Mouse (Mus musculus) forebrain, embryonic 13.5 days (tissue): ENCODE measurements around the gene N4bp2l1. TPM values are rescaled to one million over a fixed set of nuclear protein-coding genes. Genes with fewer than 3 reads are reported as not detected.
A peak's percentile ranks its signal among the peaks of the same experiment; 100 is the strongest.

Source experiments
- ATAC-seq: fragments of 200-750 bp; cut with Nextera tagmentation; 2 replicates; pipeline ENCODE4 v1.8.0; 2017
- H3K27ac ChIP-seq: fragments of 300-500 bp; sonication (generic); 2 replicates; pipeline ENCODE4 v1.5.1; 2015; ENCODE audit warnings: inconsistent platforms, mild to moderate bottlenecking, moderate library complexity
- H3K27me3 ChIP-seq: fragments of 300-500 bp; sonication (generic); 2 replicates; pipeline ENCODE4 v1.6.1; 2015; ENCODE audit warnings: mild to moderate bottlenecking, inconsistent platforms
- H3K36me3 ChIP-seq: fragments of 300-500 bp; sonication (generic); 2 replicates; pipeline ENCODE4 v1.6.1; 2015; ENCODE audit warnings: mild to moderate bottlenecking, inconsistent platforms; ENCODE audit not compliant: poor library complexity, severe bottlenecking
- H3K4me1 ChIP-seq: fragments of 300-500 bp; sonication (generic); 2 replicates; pipeline ENCODE4 v1.6.1; 2015; ENCODE audit warnings: inconsistent platforms
- H3K4me2 ChIP-seq: fragments of 300-500 bp; sonication (generic); 2 replicates; pipeline ENCODE4 v1.6.1; 2015; ENCODE audit warnings: inconsistent platforms, mild to moderate bottlenecking, moderate library complexity
- H3K4me3 ChIP-seq: fragments of 300-500 bp; sonication (generic); 2 replicates; pipeline ENCODE4 v1.5.1; 2015; ENCODE audit warnings: mild to moderate bottlenecking, inconsistent platforms
- H3K9ac ChIP-seq: fragments of 300-500 bp; sonication (generic); 2 replicates; pipeline ENCODE4 v1.6.1; 2015; ENCODE audit warnings: mild to moderate bottlenecking, inconsistent platforms
- H3K9me3 ChIP-seq: fragments of 300-500 bp; sonication (generic); replicated peaks from 2 replicates; pipeline ENCODE4 v1.6.1; 2016; ENCODE audit warnings: inconsistent platforms
- WGBS: fragments of 180-500 bp; shearing (Covaris S2); methylation state at CpG from one replicate; pipeline ENCODE4 v1.1.7; 2015; 5-methylcytosine and 5-hydroxymethylcytosine counted together
- polyA plus RNA-seq: library from polyadenylated mRNA; unstranded; fragments of >200 nt; fragmentation: Nextera tagmentation; extraction: Ambion mirVana; gene quantifications from 2 replicates; pipeline ENCODE4 v1.2.1, GENCODE M21; 2015

N4bp2l1 gene
- polyA plus RNA-seq, 1 experiment from 2014 or later, result 4.5 TPM

DNA sequence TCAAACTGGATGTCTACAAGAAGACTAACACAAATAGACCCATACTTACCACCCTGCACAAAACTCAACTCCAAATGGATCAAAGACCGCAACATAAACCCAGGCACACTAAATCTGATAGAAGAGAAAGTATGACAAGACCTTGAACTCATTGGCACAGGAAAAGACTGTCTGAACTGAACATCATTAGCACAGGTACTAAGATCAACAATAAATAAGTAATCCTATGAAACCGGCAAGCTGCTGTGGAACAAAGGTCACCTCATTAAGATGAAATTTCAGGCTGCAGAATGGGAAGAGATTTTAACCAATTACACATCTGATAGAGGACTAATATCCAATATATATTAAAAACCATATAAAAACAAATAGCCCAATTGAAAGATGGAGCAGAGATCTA is 19.2 kb upstream of the N4bp2l1 start:
- no peak overlapping the region for H3K9ac ChIP-seq
- no peaks in the 10 kb centered on the region for H3K9me3 ChIP-seq
- 93% methylated on average over 2 of the region's 2 CpGs for WGBS
- H3K27ac ChIP-seq, result no peak overlapping the region
- no peaks in the 10 kb centered on the region for H3K4me1 ChIP-seq
- H3K27me3 ChIP-seq, result no peaks in the 10 kb centered on the region
- H3K4me2 ChIP-seq, result no peak overlapping the region
- H3K36me3 ChIP-seq, result no peaks in the 10 kb centered on the region
- no peak for ATAC-seq
- no peak overlapping the region for H3K4me3 ChIP-seq

DNA sequence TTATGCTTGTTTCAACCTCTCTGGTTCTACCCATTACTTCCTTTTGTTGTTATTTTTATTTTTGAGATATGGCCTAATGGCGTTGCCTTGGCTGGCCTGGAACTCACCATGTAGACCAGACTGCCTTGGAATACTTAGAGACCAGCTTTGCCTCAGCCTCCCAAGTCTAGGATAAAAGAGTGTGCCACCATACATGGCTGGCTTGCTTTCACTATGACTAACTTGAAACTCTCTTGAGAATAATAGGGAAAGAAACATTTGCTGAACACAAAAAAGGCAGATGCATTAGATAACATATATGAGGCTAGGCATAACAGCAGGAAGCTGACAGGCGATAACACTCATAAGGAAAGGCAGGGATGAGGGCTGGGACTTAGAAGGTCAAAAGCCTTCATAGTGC is 17.1 kb upstream of the N4bp2l1 start:
- H3K36me3 ChIP-seq, result no peaks in the 10 kb centered on the region
- no peaks in the 10 kb centered on the region for H3K27me3 ChIP-seq
- 94% methylated on average over 2 of the region's 2 CpGs for WGBS
- H3K9ac ChIP-seq, result no peak overlapping the region
- ATAC-seq, result no peak
- no peak overlapping the region for H3K4me2 ChIP-seq
- H3K27ac ChIP-seq, result no peak overlapping the region
- H3K4me1 ChIP-seq, result no peaks in the 10 kb centered on the region
- no peaks in the 10 kb centered on the region for H3K9me3 ChIP-seq
- H3K4me3 ChIP-seq, result no peak overlapping the region

DNA sequence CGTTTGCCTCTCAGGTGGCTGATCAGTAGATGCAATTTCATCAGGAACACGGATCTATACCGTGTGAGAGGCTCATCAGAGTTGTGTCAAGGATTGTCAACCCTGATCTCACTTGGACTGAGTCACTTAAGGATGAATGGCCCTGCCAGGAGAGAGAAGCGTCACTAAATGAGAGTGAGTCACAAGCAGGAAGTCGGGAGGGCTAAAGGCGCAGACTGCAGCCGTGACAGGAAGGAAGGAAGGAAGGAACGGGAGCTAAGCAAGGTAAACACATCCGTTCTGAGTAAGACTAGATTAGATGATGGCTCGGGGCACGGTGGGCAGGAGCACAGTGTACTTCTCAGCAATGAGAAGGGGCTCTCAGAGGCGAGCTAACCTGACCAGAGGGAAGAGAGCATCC is 14.7 kb upstream of the N4bp2l1 start:
- H3K9me3 ChIP-seq, result no peaks in the 10 kb centered on the region
- no peak overlapping the region for H3K27ac ChIP-seq
- H3K27me3 ChIP-seq, result no peaks in the 10 kb centered on the region

DNA sequence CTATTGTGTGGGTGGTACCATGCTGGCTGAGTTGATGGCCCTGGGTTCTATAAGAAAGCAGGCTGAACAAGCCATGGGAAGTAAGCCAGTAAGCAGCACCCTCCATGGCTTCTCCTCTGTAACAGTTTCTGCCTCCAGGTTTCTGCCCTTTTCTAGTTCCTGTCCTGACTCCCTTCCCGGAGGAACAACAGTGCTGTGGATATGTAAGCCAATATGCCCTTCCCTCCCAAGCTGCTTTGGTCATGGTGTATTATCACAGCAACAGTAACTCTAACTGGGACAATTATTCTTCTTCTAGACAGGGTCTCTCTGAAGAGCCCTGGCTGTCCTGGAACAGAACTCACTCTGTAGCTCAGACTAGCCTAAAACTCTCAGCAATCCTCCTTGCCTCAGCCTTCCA is 14.1 kb upstream of the N4bp2l1 start:
- no peak overlapping the region for H3K27ac ChIP-seq
- H3K27me3 ChIP-seq, result no peaks in the 10 kb centered on the region
- WGBS, result 80% methylated on average over 1 of the region's 1 CpGs
- H3K9ac ChIP-seq, result no peak overlapping the region
- no peaks in the 10 kb centered on the region for H3K4me1 ChIP-seq
- no peak for ATAC-seq
- no peak overlapping the region for H3K4me3 ChIP-seq
- H3K36me3 ChIP-seq, result peaks cover 20% of the 10 kb centered on the region
- H3K4me2 ChIP-seq, result no peak overlapping the region
- H3K9me3 ChIP-seq, result no peaks in the 10 kb centered on the region

More for the DNA sequence above, 14.7 kb upstream of the N4bp2l1 start:
- Histone ChIP-seq H3K36me3 (peaks cover 15% of the 10 kb centered on the region), H3K4me2 (no peak overlapping the region), H3K4me3 (no peak overlapping the region), H3K4me1 (no peaks in the 10 kb centered on the region), H3K9ac (no peak overlapping the region)
- no peak for ATAC-seq
- WGBS, result 84% methylated on average over 12 of the region's 12 CpGs

DNA sequence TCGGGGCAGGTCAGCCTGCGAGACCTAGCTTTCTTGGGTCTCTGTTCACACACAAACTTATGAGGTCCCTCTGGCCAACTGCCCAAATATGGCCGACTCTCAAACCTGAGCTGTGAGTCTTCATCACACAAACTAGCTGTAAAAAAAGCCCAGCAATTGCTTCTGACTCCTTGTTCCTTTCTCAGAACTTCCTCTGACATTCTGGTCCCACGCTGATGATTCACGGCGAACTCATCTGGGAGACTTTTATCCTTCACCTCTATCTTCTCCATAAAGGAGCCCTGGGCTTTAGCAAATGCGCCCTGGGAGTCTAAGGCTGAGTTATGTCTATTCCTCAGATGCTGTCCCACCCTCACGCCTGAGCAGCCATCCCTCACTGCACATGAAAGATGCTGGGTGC is 10.6 kb upstream of the N4bp2l1 start:
- Histone ChIP-seq H3K27me3 (no peaks in the 10 kb centered on the region), H3K4me2 (no peak overlapping the region), H3K9ac (no peak overlapping the region), H3K27ac (no peak overlapping the region), H3K4me1 (no peaks in the 10 kb centered on the region), H3K36me3 (peaks cover 22% of the 10 kb centered on the region), H3K9me3 (no peaks in the 10 kb centered on the region), H3K4me3 (no peak overlapping the region)
- ATAC-seq, result no peak
- WGBS, result 97% methylated on average over 8 of the region's 8 CpGs

GRCm38 (mm10) chr5:150606131-150606530 is 9.1 kb upstream of the N4bp2l1 start:
- Histone ChIP-seq H3K4me2 (no peak overlapping the region), H3K27me3 (no peaks in the 10 kb centered on the region), H3K4me3 (no peak overlapping the region), H3K27ac (no peak overlapping the region), H3K36me3 (peaks cover 22% of the 10 kb centered on the region), H3K9me3 (no peaks in the 10 kb centered on the region), H3K4me1 (peaks cover 12% of the 10 kb centered on the region), H3K9ac (no peak overlapping the region)
- no peak for ATAC-seq
- 96% methylated on average over 6 of the region's 6 CpGs for WGBS

DNA sequence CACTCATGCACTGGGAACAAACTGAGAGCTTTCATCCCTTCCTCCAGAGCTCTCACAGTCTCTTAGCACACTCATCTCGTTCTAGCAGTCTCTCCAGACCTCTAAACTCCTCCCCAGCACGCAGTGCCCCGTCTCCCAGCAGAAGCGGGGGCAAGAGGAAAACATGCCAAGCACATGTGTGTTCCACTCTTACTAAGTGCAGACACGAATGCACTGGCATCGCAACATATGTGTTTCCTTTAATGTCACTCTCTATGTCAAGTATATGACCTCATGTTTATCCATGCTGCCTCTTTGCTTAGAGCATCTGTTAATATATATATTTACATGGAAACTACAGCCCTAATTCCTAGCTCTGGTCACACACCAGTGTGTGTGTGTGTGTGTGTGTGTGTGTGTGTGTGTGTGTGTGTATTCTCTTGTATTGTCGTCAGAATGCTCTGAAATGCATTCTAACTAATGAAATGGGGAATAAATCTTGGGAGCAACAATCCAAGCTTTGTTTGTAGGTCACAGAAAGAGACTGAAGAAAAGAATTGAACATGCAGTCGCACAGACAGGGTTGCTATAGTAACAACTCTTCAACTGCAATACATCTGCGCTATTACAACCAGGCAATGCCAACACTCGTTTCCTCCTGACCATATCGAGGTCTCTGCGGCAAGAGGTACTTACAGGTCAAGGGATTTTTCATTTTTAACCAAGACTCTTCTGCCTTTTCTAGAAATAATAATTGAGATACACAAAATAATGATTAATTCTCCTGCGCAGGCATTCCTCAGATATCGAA is 4.6 kb upstream of the N4bp2l1 start:
- peak; percentile 55; the same call in 1 of the 2 replicates for ATAC-seq
- no peak overlapping the region for H3K27ac ChIP-seq
- WGBS, result 69% methylated on average over 14 of the region's 14 CpGs

GRCm38 (mm10) chr5:150600554-150601440 is 3.8 kb upstream of the N4bp2l1 start:
- ATAC-seq, result peak; percentile 53; the same call in 1 of the 2 replicates
- no peak overlapping the region for H3K9ac ChIP-seq
- H3K27ac ChIP-seq, result no peak overlapping the region
- H3K4me3 ChIP-seq, result no peak overlapping the region
- peaks cover 2% of the 10 kb centered on the region; the same call in 1 of the 2 replicates for H3K27me3 ChIP-seq
- 78% methylated on average over 20 of the region's 20 CpGs for WGBS
- H3K9me3 ChIP-seq, result no peaks in the 10 kb centered on the region
- H3K36me3 ChIP-seq, result no peaks in the 10 kb centered on the region; the same call in 1 of the 2 replicates
- peaks cover 17% of the 10 kb centered on the region for H3K4me1 ChIP-seq
- H3K4me2 ChIP-seq, result no peak overlapping the region

More for the DNA sequence above, 4.6 kb upstream of the N4bp2l1 start:
- no peak overlapping the region for H3K4me2 ChIP-seq
- H3K36me3 ChIP-seq, result peaks cover 7% of the 10 kb centered on the region
- H3K27me3 ChIP-seq, result no peaks in the 10 kb centered on the region
- no peaks in the 10 kb centered on the region for H3K9me3 ChIP-seq
- no peak overlapping the region for H3K9ac ChIP-seq
- peaks cover 17% of the 10 kb centered on the region for H3K4me1 ChIP-seq
- no peak overlapping the region for H3K4me3 ChIP-seq

DNA sequence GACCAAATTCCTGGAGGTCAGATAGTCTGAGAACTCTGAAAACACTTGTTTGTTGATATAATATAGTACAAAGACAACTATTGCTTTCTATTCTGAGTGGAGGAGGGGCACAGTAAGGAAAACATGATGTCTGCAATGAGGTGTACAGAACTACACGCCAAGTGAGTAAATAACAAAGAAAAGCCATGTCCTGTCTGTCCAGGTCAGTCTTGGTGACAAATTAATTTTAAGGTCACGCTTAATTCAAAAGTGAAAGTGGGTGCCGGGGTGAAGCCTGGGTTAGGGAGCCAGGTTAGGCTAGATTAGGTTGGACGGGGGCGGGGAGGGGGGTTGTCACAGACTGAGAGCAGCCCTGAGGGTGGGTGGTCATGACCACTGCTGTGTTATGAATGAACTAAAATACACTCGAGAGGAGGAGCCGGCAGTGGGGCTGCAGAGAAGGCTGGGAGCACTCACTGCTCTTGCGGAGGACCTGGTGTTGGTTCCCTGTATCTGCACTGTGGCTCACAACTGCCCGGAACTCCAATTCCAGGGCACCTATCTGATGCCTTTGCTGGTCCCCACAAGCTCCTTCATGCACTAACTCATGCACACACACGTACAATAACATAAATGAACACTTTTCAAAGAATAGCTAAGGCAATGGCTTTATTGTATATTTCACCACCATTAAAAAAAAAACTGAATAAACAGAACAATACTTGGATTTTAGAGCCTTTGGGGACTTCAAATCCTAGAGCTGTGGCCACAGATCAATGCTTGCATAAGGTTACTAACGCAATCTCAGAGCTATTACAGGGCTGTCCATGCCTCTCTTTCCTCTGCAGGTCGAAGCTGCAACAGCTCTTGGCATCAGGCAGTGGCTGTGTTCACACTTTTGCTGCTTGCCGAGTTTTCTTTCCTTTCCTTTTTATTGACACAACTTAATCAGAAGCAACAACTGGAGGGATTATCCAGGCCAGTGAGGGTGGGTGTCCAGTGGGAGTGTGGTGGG is 2.6 kb upstream of the N4bp2l1 start:
- H3K4me2 ChIP-seq, result no peak overlapping the region
- H3K4me1 ChIP-seq, result peaks cover 21% of the 10 kb centered on the region
- ATAC-seq, result no peak
- H3K36me3 ChIP-seq, result no peaks in the 10 kb centered on the region
- no peak overlapping the region for H3K27ac ChIP-seq
- no peak overlapping the region for H3K4me3 ChIP-seq
- WGBS, result 73% methylated on average over 13 of the region's 13 CpGs
- H3K27me3 ChIP-seq, result peaks cover 12% of the 10 kb centered on the region
- no peaks in the 10 kb centered on the region for H3K9me3 ChIP-seq
- H3K9ac ChIP-seq, result no peak overlapping the region

DNA sequence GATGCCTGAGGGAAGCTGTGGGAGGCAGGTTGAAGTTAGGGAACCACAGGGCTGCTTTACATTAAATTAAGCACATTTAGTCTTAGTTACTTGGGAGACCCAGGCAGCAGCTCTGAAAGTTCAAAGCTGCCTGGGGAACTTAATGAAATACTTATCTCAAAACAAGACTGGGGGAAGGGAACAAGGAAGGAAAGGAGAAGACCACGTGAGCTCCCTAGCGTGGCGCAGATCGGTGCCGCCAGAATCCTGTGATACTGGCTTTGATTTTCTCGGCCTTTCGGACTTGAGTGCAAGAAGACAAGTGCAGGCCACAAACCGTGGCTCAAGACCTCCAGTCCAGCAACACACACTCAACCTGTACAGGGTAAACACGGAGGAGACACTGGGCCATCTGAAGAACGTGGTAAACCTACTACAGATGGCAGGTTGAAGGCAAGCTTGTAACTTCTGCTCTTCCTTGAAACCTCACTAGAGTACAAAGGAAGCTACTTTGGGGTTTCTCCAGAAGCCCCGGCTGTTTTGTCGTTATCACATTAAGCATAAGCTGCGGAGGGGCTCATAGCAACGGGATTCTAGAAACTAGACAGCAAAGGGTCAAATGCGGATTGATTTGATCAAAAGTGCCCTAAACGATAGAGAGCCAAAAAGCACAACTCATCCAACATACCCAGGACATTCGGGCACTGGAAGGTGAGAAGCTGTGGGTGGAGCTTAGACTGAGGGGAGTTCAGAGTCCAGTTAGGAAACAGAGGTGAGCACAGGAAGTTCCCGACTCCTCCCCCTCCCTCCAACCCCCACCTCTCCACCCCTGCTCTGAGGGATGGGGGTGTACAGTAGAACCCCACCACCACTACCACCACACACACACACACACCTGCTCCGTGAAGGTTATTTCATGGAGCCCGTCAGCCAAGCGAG is 1.5 kb upstream of the N4bp2l1 start:
- Histone ChIP-seq H3K27ac (no peak overlapping the region), H3K9me3 (no peaks in the 10 kb centered on the region), H3K4me3 (no peak overlapping the region), H3K9ac (no peak overlapping the region), H3K4me1 (peaks cover 27% of the 10 kb centered on the region), H3K36me3 (no peaks in the 10 kb centered on the region), H3K27me3 (peaks cover 18% of the 10 kb centered on the region), H3K4me2 (no peak overlapping the region)
- ATAC-seq, result no peak
- WGBS, result 69% methylated on average over 21 of the region's 21 CpGs
